Mouse (Mus musculus) lung, postnatal 36 days (tissue): ENCODE measurements at regions not wholly inside any gene's neighbourhood (a gene's known extent, or its start where the extent isn't known, plus 50 kb on each side); places are given as distances from the start of the nearest gene placed in this dataset.

ENCODE experiments used
- DNase-seq: peaks from one replicate; pipeline ENCODE4 v3.0.0; 2022; ENCODE audit warnings: mixed read lengths

DNA sequence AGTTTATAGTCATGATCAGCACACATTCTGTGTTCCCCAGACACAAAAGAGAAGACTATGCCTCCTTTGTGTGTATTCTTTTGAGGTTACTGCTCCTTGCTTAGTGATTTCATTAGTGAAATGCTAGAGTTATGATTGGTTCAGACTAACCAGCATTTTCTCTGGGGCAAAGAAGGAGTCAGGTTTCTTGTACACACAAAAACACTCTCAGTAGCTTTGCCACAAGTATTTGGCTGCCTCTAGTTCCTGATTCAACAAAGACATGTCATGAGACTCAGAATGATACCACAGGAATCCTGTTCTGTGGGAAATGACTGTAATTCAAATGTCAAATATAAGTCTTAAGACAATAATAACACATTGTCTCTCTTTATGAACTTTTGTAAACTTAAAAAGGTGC lies 86.9 kb downstream of the Alx1 start:
- DNase-seq, result peak; percentile 1

DNA sequence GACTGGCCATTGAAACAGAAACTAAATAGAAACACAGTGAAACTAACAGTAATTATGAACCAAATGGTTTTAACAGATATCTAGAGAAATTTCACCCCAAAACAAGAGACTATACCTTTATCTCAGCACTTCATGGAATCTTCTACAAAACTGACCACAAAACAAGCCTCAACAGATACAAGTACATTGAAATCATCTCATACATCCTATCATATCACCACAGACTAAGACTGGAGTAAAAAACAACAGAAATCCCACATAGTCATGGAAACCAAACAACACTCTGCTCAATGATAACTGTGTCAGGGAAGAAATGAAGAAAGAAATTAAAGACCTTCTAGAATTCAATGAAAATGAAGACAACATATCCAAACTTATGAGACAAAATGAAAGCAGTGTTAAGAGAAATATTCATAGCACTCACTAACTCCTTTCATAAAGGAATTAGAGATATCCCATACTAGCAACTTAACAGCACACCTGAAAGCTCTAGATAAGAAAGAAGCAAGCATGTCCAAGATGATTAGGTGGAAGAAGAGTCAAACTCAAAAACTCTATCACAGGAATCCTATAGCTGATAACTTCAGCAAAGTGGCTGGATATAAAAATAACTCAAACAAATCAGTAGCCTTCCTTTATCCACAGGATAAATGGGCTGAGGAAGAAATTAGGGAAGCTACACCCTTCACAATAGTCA lies 89.0 kb downstream of the Alx1 start:
- no peak for DNase-seq

DNA sequence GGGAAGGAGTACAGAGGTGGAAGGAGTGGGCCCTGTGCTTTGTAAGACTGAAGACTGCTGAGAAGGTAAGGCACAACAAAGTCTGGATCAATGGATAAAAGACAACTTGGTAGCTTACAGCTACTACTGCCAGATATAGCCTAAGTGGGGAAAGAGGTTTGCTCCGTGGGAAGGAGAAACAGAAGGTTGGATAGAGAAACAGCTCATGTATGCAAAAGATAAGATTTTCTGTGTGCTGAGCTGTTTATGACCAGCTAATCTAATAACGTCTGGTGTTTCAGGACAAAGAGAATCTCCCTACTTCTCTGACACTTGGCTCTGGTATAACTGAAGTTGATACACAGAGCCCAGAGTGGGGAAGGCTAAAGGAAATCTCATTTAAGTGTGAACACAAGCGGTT lies 98.6 kb downstream of the Alx1 start:
- DNase-seq, result no peak

DNA sequence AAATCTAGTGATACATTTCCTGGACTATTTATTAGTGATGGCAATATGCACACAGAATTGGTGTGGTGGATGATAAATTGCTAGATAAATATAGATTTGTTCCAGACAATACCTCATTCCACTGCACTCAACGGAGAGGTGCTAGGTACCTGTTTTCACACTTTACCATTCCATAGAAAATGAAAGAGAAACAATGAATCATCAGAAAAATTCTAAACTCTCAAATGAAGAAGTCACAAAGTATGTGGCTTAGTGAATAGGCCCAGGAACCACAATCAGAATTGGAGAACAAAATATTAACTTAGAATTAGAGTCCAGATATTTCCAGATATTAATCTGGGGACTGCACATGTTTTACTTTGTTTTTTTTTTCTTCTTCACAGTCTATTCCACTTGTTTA lies 101.4 kb downstream of the Alx1 start:
- DNase-seq, result no peak

DNA sequence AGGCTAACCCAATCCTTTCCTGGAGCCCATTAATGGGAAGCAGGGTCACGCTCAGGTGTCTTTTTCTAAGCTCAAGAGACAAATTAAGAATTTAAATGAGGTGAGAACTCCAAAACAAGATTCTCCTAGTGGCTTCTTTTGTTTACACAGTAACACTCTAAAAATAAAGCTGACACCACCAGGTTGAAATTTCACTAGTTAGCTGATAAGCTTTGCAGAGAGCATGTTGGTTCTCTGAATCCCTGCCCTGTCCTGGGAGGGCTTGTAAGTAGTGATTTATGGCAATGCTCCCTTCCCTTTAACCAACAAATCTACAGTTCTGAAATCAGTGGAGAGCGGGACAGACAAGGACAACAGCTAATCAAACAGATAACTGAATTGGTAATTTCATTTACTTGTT lies 132.6 kb downstream of the Alx1 start:
- DNase-seq, result no peak

DNA sequence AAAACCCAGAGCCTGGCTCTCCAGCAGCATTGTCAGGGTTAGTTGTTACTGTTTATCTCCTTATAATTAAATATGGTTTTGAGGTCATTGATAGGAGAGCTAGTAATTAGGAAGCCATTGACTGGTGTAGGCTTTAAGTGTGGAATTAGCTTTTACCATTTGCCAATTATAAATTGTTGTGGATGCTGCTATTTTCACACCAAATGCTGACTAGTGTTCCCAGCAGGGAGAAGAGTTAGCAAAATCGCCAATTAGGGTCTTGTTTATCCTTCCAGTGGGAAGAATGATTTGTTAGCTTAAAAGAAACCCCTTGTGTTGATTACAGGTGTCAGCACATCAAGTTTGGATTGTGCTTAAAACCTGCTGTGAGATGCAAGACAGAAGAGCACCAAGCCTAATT lies 134.1 kb downstream of the Alx1 start:
- DNase-seq, result no peak

DNA sequence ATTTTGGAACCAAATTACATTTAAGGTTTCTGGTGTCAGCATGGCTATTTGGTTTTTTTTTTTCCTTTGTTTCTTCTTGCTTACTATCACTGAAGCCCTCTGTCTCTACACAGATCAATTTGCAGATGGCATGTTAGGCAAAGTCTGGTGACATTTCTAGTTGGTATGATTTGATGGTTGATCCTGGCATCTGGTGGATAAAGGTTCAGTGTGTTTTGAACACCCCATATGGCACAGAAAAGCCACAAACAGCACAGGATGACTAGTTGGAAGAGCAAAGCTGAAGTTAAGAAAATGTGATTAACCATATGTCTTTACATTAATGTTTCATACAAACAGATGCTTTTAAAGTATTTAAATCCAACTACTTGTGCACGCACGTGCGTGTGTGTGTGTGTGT lies 137.6 kb downstream of the Alx1 start:
- DNase-seq, result no peak

DNA sequence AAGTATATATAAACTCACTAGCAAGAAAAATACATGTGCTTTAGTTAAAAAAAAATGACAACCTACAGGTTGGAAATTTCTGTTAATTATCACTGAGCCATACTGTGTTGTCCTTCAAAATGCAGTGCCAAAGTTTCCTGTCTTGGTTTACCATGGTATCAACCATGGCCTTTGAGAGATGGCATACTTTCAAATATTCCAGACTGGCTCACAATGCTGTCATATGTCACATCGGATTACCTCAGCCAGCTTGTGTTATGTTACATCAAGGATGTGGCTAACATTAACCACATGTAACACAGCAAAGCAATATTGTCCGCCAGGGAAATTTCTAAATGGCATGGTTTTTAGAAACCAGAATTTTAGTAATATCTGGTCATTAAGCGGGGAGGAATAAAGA lies 140.3 kb downstream of the Alx1 start:
- no peak for DNase-seq

DNA sequence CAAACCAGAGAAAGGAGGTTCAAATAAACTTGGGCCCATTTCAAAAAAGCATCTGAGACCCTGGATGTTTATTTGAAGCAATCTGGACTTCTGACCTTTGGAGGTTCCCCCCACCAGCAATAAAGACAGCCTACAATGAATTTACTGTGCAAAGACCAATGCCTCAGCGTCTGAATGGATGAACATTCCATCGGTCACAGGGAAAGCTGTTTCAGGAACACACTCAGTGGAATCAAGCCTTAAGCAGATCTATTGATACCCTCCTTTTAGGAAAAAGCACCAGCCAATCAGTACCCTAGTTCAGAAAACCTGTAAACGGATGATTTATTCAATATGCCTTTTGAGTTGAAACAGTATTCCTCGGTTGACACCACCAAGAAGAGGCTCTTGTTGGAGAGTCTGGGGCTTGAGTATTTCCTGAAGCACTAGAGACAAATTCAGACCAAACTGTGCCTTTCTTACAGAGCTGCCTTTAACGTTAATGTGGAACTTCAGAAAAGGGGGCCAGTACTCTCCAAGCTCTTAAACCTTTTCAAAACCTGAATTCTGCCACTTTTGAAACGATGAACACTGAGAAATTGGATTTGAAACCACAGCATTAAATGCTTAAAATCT lies 148.1 kb downstream of the Alx1 start:
- no peak for DNase-seq

DNA sequence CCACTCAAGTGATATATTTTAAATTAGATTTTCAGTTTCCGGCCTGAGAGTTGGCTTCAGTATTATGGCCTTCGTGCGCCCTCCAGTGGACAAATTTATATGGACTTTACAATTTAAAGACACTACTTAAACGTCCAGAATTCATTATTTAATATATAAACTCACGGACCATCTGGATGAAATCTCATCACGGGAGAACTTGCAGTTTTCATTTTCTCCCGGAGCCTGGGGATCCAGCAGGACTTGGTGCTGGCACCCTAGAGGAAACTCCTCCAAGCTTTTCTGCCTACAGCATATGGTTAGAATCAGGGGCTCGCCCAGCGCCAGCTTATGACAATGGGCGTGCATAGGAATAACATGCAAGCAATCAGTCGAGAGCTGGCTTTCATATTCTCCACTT lies 152.0 kb downstream of the Alx1 start:
- DNase-seq, result peak; percentile 53

DNA sequence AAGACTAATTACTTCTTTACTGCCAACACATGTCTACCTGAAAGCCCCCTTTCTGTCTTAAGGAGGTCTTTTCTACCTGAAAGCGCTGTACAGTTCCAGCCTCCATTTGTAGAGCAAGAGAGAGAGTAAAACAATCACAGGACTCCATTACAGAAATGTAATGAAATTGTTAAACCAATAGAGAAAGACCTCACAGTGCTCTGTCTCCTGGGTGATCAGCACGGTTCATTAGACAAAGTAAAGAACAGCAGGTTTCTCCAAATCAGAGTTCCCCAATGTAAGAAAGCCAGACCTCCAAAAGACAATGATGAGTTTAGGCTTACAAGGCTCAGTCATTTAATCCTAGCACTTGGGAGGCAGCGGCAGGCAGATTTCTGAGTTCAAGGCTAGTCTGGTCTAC lies 153.1 kb downstream of the Alx1 start:
- no peak for DNase-seq

DNA sequence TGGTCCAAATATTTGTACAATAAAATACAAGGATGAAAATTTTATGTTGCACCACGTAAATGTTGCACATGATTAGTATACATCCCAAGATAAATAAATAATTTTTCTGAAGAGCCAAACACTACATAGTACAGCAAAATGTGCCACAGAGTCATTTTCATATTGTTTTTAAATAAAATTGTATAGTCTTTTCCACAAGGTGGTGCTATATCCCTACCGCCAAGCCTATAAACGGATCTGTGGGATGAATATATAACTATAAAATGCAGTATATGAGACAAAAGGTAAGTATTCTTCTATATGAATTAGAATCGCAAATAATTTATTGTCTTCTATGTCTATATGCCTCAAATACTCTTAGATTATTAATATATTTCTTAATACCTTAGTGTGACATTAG lies 163.1 kb downstream of the Alx1 start:
- DNase-seq, result no peak

DNA sequence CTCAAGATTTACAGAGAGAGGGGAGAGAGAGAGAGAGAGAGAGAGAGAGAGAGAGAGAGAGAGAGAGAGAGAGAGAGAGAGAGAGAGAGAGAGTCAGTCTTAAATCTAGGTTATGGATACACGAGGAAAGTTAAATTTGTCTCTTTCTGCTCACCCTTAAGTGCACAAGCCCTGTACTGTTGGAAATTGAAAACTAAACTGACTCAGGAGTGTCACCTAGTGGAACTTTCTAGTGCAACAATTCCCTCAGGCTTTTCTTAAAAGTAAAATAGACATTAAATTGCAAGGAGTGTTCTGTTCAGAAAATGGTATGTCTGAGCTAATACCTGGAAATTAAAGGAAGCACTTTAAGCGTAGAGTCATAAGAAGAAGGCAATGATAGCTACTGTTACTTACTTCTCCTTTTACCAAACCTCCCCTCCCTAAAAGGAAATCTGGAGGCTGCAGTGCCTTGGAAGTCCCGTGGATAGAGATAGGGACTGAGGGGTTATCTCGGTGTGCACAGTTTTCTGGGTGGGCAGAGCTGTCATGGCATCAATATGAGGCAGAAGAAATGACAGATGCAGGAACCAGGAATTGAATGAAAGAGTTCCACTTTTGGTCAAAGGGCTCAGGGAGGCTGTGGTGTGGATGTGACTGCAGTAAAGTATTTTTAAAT lies 193.3 kb downstream of the Alx1 start:
- no peak for DNase-seq

DNA sequence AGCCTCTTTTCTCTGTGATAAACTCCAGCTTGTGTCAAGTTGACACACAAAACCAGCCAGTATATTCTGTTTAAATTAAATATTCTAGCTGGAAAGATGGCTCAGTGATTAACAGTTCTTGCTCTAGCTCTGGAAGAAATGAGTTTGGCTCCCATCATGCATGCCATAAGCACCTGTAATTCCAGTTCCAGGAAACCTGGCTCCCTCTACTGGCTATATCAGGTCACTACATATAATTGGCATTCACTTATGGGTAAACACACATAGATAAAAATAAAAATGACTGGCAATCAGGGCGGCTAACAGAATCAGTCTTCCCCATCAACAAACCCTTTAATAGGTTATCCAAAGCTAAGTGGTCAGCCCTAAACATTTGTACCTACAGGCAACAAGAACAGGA lies 194.2 kb downstream of the Alx1 start:
- DNase-seq, result peak; percentile 10

DNA sequence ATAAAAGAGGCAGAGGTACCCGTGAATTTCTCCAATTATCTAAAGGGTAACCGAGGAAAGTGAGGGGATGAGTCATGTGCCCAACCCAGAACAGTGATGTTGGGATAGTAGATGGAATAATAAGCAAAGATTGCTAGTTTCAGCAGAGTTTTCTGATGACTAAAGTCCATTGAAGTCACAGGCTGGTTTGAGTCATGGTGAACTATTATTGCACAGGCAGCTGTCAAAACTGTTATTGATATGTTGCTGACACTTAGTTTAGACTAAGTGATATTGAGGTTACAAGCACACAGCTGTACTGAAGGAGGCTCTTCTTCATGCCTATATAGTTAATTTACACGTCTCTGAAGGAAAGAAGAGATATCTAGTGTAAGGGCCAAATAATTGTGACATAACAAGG lies 200.4 kb downstream of the Alx1 start:
- no peak for DNase-seq

DNA sequence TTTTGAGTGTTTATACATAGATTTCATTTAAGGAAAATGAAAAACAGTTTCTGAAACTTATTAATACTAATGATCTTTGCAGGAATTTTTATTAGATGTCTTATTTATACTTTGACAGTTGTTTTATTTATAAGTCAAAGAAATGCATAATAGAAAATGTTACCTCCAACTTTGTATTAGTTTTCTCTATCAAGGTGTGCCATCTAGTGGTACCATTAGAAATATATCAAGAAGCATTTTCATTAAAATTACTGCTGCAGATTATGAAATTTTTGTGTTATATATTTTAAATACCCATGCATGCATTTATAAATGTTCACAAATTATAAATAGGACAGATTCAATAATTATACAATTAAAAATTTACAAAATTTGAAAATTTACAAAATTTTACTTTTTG lies 206.6 kb downstream of the Alx1 start:
- DNase-seq, result no peak

DNA sequence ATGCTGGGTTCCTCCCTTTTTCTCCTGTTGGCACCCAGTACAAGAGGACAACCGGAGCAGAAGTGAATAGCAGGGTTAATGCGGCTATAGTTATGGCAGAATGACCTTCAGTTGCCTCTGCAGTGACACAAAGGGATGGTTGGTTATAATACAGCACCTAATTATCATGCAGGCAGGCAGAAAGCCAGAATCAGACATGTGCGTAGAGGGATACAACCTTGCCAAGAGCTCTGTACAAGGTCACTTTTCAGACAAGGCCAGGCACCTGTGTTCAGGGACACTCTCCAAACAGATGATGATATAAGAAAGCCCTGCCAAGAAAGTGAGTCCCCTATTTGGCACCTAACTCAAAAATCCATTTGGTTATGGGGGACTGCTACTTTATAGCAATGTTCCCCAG lies 228.6 kb downstream of the Alx1 start:
- DNase-seq, result no peak

DNA sequence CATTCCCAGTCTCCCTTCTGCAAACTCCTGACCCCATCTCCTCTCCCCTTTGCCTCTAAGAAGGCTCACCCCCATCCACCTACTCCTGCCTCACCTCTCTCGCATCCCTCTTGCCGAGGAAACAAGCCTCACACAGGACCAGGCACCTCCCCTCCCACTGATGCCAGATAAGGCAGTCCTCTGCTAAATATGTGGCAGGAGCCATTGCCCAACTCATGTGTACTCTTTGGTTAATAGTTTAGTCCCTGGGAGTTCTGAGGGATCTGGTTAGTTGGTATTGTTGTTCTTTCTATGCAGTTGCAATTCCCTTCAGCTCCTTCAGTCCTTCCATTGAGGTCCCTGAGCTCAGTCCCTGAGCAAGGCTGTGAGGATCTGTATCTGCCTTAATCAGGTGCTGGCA lies 250.8 kb downstream of the Alx1 start:
- DNase-seq, result no peak

DNA sequence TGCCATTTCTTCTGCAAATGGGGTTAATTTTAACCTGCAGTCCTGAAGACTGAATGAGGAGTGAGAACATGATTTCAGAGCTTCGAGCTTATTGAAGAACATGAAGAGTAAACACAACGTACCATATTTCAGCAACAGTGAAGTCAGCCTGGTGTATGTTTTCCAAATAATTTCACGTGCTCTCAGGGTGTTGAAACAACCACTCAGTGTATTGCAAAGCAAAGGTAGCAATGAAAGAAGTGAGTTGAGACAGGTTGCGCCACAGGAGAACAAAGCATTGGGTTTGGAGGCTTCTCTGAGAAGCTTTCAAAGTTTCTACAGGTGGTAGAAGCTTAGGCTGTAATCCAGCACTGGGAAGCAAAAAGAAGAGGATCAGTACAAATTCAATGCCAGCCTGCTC lies 251.7 kb downstream of the Rassf9 start:
- peak; percentile 51 for DNase-seq

DNA sequence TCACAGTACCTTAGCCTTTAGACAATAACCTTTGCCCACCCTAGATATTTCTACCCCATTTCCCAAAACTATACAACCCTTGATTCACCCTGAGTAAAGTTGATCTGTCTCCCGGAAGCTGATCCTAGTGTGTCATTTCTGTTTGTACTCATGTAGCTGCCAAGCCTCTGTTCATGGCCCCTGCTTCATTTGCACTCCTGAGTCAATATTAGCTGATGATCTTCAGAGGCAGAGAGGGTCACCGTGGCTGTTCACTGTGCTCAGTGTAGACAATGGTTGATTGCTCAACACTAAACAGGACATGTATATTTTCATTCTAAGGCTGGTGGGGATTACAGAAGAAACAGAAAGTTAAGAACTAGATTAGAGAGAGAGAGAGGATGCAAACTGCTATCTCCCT lies 250.4 kb downstream of the Rassf9 start:
- DNase-seq, result no peak

DNA sequence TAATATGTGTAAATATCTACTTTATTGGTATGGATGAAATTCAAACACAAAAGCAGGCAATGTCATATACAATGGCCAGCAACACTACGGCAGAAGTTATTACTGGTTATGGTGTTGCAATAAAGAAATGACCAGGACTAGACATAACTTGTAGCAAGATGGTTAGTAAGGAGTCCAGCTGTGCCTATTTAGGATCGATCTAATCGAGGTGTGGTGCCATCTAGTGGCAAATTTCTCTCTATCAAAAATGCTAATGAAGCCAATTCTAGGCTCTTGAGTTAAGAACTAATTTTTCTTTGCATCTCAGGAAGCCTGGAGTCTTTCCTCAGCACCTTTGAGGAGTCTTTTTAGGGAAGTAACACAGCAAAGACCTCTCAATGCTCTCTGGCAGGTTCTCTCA lies 223.2 kb downstream of the Rassf9 start:
- peak; percentile 76 for DNase-seq

DNA sequence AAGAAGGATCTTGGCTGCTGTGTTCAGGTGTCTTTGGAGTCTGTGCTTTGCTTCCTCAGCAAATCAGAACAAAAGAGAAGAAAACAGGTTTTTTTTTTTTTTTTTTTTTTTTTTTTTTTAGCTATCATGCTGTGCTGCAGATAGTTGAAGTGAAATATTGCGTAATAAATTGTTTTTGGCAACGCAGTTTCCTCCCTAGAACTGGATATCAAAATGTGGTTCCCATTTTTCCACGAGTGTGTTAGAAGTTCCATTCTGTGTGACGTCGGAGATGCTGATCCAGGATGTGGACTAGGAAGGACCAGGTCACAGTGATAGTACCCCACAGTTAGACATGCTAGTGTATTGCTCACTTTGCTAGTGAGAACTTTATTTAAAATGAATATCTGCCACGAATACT lies 220.4 kb downstream of the Rassf9 start:
- no peak for DNase-seq

DNA sequence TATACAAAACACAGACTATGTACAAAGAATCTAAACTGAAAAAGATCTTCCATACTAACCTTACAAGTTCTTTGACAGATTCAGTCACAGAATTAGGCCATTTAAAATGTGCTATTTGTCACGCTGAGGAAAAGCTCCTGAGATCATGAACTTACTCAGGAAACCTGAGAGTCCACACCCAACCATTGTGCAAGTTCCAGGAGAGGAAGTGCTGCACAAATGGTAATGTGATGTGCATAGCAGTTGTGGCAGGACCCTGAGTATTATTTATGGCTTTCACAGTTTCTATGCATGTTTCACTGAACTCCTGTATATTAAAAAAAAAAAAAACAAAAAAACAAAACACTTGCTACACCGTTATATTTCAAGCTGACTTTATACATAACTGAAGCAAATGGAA lies 200.2 kb downstream of the Rassf9 start:
- DNase-seq, result peak; percentile 58

DNA sequence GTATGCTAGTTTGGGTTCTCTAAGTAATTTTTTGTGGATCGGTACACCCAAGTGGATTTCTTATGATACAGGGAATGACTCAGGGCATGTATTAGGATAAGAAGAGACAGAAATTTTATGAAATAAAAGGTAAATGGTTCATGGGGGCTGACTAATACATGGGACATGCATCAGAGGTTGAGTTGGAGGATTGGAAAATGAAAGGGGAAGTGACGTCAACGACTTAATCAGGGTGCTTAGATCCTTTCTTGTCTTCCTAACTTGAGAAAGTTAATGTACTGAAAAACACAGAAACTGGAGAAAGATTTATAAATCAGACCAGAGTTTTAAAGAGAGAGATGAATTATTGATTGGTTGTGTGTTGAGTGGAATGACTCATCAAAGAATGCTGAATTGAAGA lies 193.8 kb downstream of the Rassf9 start:
- DNase-seq, result no peak

DNA sequence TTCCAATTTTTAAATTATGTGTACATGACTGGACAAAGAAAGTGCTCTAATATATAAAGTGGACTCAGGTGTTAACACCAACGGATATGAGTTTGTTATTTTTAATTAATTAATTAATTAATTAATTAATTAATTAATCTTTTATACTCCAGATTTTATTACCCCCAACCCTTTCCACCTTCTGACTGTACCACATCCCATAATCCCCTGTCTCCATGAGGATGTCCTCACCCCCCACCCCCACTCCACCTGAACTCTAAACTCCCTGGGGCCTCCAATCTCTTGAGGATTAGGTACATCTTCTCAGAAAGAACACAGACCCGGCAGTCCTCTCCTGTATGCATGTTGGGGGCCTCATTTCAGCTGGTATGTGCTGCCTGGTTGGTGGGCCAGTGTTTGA lies 182.8 kb downstream of the Rassf9 start:
- DNase-seq, result no peak
